Comparison of ENCODE assay signal across 21 mouse cellular contexts in the genomic region with DNA sequence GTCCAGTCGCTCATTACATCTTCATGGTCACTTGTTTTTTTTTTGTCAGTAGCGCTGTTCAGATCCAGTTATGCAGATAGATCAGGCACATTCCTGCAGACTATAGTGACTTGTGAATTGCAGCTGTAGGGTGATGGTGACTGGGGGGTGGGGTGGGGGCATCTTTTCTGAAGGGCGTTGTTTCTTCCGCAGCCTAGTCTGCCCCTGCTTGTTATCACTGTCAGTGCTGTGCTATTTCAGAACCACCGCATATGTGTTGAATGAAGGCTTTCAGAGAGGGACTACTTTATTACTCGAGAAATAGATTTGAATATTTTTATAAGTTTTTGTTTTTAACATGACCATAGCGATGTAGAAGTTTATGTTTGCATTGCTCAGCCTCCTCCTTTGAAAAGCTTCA.
A peak's percentile ranks its signal among the peaks of the same experiment; 100 is the strongest.
DNase-seq lines count a peak whose midpoint lies in the region; ATAC-seq and TF ChIP-seq lines count a peak whose summit lies in the region.
"Had no signal": no experiment of that assay in that cellular context is flagged by ENCODE, and none has a peak within 500 bp of the region (broad histone marks: within the 10 kb centered on the region; RNA-seq: fewer than 3 reads in every experiment).

No protein-coding gene starts in this region.

- H3K36me3 ChIP-seq in forebrain, embryonic 14.5 days (ENCODE audit: control insufficient read depth, insufficient read depth, low read length) = no peaks in the 10 kb centered on the region
- no peaks in the 10 kb centered on the region for H3K36me3 ChIP-seq in forebrain, postnatal 0 days (ENCODE audit: insufficient read depth)
- H3K36me3 ChIP-seq in heart, embryonic 12.5 days = no peaks in the 10 kb centered on the region
- H3K36me3 ChIP-seq in heart, adult 2 months (ENCODE audit: control insufficient read depth, insufficient read depth, low read length) = peaks cover 18% of the 10 kb centered on the region
- H3K36me3 ChIP-seq in heart, embryonic 16.5 days (ENCODE audit: control insufficient read depth, insufficient read depth) = no peaks in the 10 kb centered on the region; the same call in 1 of the 2 replicates
- no peaks in the 10 kb centered on the region for H3K36me3 ChIP-seq in midbrain, embryonic 13.5 days
- no peaks in the 10 kb centered on the region for H3K36me3 ChIP-seq in midbrain, embryonic 11.5 days (ENCODE audit: control insufficient read depth, insufficient read depth, low read length)
- H3K36me3 ChIP-seq: forebrain, embryonic 15.5 days; hindbrain, embryonic 13.5 days had no signal

- no peaks in the 10 kb centered on the region for H3K9me3 ChIP-seq in forebrain, embryonic 14.5 days (replicated peaks; ENCODE audit: control insufficient read depth, low read length)
- H3K9me3 ChIP-seq in forebrain, postnatal 0 days (ENCODE audit: low read length) = no peaks in the 10 kb centered on the region
- no peaks in the 10 kb centered on the region for H3K9me3 ChIP-seq in heart, embryonic 12.5 days (replicated peaks)
- H3K9me3 ChIP-seq in heart, embryonic 16.5 days (replicated peaks; ENCODE audit: control insufficient read depth, low read length) = no peaks in the 10 kb centered on the region
- no peaks in the 10 kb centered on the region for H3K9me3 ChIP-seq in midbrain, embryonic 13.5 days
- H3K9me3 ChIP-seq in midbrain, embryonic 11.5 days (ENCODE audit: control insufficient read depth, low read length) = no peaks in the 10 kb centered on the region
- H3K9me3 ChIP-seq: embryonic facial prominence, embryonic 10.5 days; forebrain, embryonic 15.5 days; G1E; hindbrain, embryonic 13.5 days had no signal

- no peak for TF ChIP-seq CTCF in forebrain, postnatal 0 days (IDR thresholded peaks at IDR 0.05; ENCODE audit: low read depth)
- no peak for TF ChIP-seq CTCF in heart, adult 2 months (IDR thresholded peaks at IDR 0.05)

- H3K27ac ChIP-seq in forebrain, embryonic 14.5 days (ENCODE audit: low read depth, low read length) = 0 out of 2 replicates have a peak overlapping the region, but pooled peaks have one; percentile 14
- no peak overlapping the region for H3K27ac ChIP-seq in forebrain, postnatal 0 days (ENCODE audit: low read depth, low read length)
- H3K27ac ChIP-seq in heart, embryonic 12.5 days (ENCODE audit: poor library complexity, severe bottlenecking) = peak overlapping the region; percentile 77
- H3K27ac ChIP-seq in heart, adult 2 months = no peak overlapping the region
- H3K27ac ChIP-seq in heart, embryonic 16.5 days (ENCODE audit: low read length) = peak overlapping the region; percentile 87
- peak overlapping the region; percentile 15; the same call in 1 of the 2 replicates for H3K27ac ChIP-seq in midbrain, embryonic 13.5 days
- H3K27ac ChIP-seq in midbrain, embryonic 11.5 days (ENCODE audit: low read depth, low read length) = no peak overlapping the region
- H3K27ac ChIP-seq: embryonic facial prominence, embryonic 10.5 days; hindbrain, postnatal 0 days had no signal

- H3K79me2 ChIP-seq in heart, adult 2 months (replicated peaks; ENCODE audit: control insufficient read depth, insufficient read depth, low read length) = peaks cover 10% of the 10 kb centered on the region

- no peak overlapping the region for H3K4me3 ChIP-seq in forebrain, embryonic 14.5 days (ENCODE audit: low read depth, low read length)
- no peak overlapping the region for H3K4me3 ChIP-seq in forebrain, postnatal 0 days (ENCODE audit: low read depth, low read length)
- no peak overlapping the region for H3K4me3 ChIP-seq in heart, embryonic 12.5 days
- no peak overlapping the region for H3K4me3 ChIP-seq in heart, adult 2 months
- H3K4me3 ChIP-seq in heart, embryonic 16.5 days (ENCODE audit: low read length) = no peak overlapping the region
- no peak overlapping the region for H3K4me3 ChIP-seq in midbrain, embryonic 13.5 days (replicated peaks)
- H3K4me3 ChIP-seq in midbrain, embryonic 11.5 days (ENCODE audit: low read depth, low read length) = no peak overlapping the region
- H3K4me3 ChIP-seq: embryonic facial prominence, embryonic 10.5 days; forebrain, embryonic 15.5 days; hindbrain, embryonic 13.5 days had no signal

- ATAC-seq in forebrain, embryonic 14.5 days = no peak
- ATAC-seq in forebrain, postnatal 0 days = no peak
- ATAC-seq in heart, embryonic 12.5 days (ENCODE audit: insufficient number of reproducible peaks, low FRiP score) = no peak
- peak; percentile 51 for ATAC-seq in heart, embryonic 16.5 days (replicated peaks; ENCODE audit: extremely low read depth, insufficient read depth, low FRiP score)
- ATAC-seq in midbrain, embryonic 13.5 days = no peak
- ATAC-seq in midbrain, embryonic 11.5 days (ENCODE audit: low FRiP score) = no peak
- ATAC-seq: CD4-positive, CD25-positive, alpha-beta regulatory T cell, adult 4 months; hindbrain, postnatal 0 days had no signal

- no peak for TF ChIP-seq EP300 in heart, adult 2 months (IDR thresholded peaks at IDR 0.05; ENCODE audit: insufficient read depth, low read depth, low read length)

- peaks cover 36% of the 10 kb centered on the region for H3K4me1 ChIP-seq in forebrain, embryonic 14.5 days (ENCODE audit: control insufficient read depth, insufficient read depth, low read length)
- no peaks in the 10 kb centered on the region for H3K4me1 ChIP-seq in forebrain, postnatal 0 days (ENCODE audit: insufficient read depth)
- peaks cover 75% of the 10 kb centered on the region for H3K4me1 ChIP-seq in heart, embryonic 12.5 days (replicated peaks)
- peaks cover 18% of the 10 kb centered on the region for H3K4me1 ChIP-seq in heart, adult 2 months (ENCODE audit: control insufficient read depth, insufficient read depth, low read length)
- peaks cover 57% of the 10 kb centered on the region for H3K4me1 ChIP-seq in heart, embryonic 16.5 days (ENCODE audit: control insufficient read depth, insufficient read depth, low read length)
- H3K4me1 ChIP-seq in midbrain, embryonic 13.5 days (replicated peaks) = peaks cover 76% of the 10 kb centered on the region
- peaks cover 13% of the 10 kb centered on the region; the same call in 1 of the 2 replicates for H3K4me1 ChIP-seq in midbrain, embryonic 11.5 days (ENCODE audit: control insufficient read depth, insufficient read depth, low read length)

- no peak for DNase-seq in forebrain, embryonic 14.5 days (ENCODE audit: low spot score)
- no peak for DNase-seq in forebrain, postnatal 0 days
- no peak for DNase-seq in heart, adult 2 months
- DNase-seq in heart, adult 9 months (ENCODE audit: low spot score in 2 of 2) = no peak
- DNase-seq in midbrain, embryonic 11.5 days (ENCODE audit: low spot score, missing footprints) = no peak
- DNase-seq: adrenal gland, adult 8-10 months; adrenal gland, postnatal 36 days; B cell, adult 2 months; cerebellum, adult 2 months; cerebellum, postnatal 10 days; gastrocnemius, postnatal 14 days; kidney, adult 11 months had no signal

- no peak for TF ChIP-seq POLR2A in heart, adult 2 months (IDR thresholded peaks at IDR 0.05; ENCODE audit: insufficient read depth, low read depth, low read length)

- intact Hi-C loops in heart, adult 2 months (cut with DNase I) = no loop called here

- WGBS in forebrain, embryonic 14.5 days = 83% methylated on average over 7 of the region's 7 CpGs
- 77% methylated on average over 7 of the region's 7 CpGs for WGBS in forebrain, postnatal 0 days
- 32% methylated on average over 7 of the region's 7 CpGs for WGBS in heart, embryonic 12.5 days
- WGBS in heart, adult 2 months = 43% methylated on average over 7 of the region's 7 CpGs
- 35% methylated on average over 7 of the region's 7 CpGs for WGBS in heart, embryonic 16.5 days
- 88% methylated on average over 7 of the region's 7 CpGs for WGBS in midbrain, embryonic 13.5 days
- WGBS in midbrain, embryonic 11.5 days = 92% methylated on average over 7 of the region's 7 CpGs

- H3K27me3 ChIP-seq in forebrain, embryonic 14.5 days (replicated peaks; ENCODE audit: control insufficient read depth, insufficient read depth, low read length) = no peaks in the 10 kb centered on the region
- H3K27me3 ChIP-seq in forebrain, postnatal 0 days (ENCODE audit: insufficient read depth, low read length) = no peaks in the 10 kb centered on the region
- no peaks in the 10 kb centered on the region for H3K27me3 ChIP-seq in heart, embryonic 12.5 days (replicated peaks)
- H3K27me3 ChIP-seq in heart, adult 2 months (ENCODE audit: control insufficient read depth, insufficient read depth, low read length) = no peaks in the 10 kb centered on the region
- no peaks in the 10 kb centered on the region for H3K27me3 ChIP-seq in heart, embryonic 16.5 days (ENCODE audit: control insufficient read depth, insufficient read depth, low read length)
- no peaks in the 10 kb centered on the region for H3K27me3 ChIP-seq in midbrain, embryonic 13.5 days
- H3K27me3 ChIP-seq in midbrain, embryonic 11.5 days (ENCODE audit: control insufficient read depth, insufficient read depth, low read length) = no peaks in the 10 kb centered on the region
- H3K27me3 ChIP-seq: forebrain, embryonic 15.5 days; hindbrain, embryonic 13.5 days had no signal

- no peak overlapping the region for H3K4me2 ChIP-seq in forebrain, embryonic 14.5 days (ENCODE audit: low read length)
- H3K4me2 ChIP-seq in forebrain, postnatal 0 days (ENCODE audit: low read depth) = no peak overlapping the region
- H3K4me2 ChIP-seq in heart, embryonic 12.5 days = peak overlapping the region; percentile 31
- peak overlapping the region; percentile 27 for H3K4me2 ChIP-seq in heart, embryonic 16.5 days (ENCODE audit: low read depth, low read length)
- H3K4me2 ChIP-seq in midbrain, embryonic 13.5 days (replicated peaks) = no peak overlapping the region
- no peak overlapping the region for H3K4me2 ChIP-seq in midbrain, embryonic 11.5 days
- H3K4me2 ChIP-seq: forebrain, embryonic 15.5 days; hindbrain, embryonic 13.5 days had no signal

- no peak overlapping the region for H3K9ac ChIP-seq in forebrain, embryonic 14.5 days (ENCODE audit: low read length)
- H3K9ac ChIP-seq in forebrain, postnatal 0 days = no peak overlapping the region
- H3K9ac ChIP-seq in heart, embryonic 12.5 days = no peak overlapping the region
- H3K9ac ChIP-seq in heart, adult 2 months (ENCODE audit: low read depth, low read length) = no peak overlapping the region
- H3K9ac ChIP-seq in heart, embryonic 16.5 days (ENCODE audit: low read length) = no peak overlapping the region
- no peak overlapping the region for H3K9ac ChIP-seq in midbrain, embryonic 13.5 days (replicated peaks)
- no peak overlapping the region for H3K9ac ChIP-seq in midbrain, embryonic 11.5 days (ENCODE audit: low read length)
- H3K9ac ChIP-seq: forebrain, embryonic 15.5 days; hindbrain, embryonic 13.5 days had no signal

Comparison
In these comparisons a context has a peak if more than half of its experiments do, and no peak if none do; other contexts are left out.
1. H3K27ac ChIP-seq: peak in forebrain, embryonic 14.5 days (single experiment), heart, embryonic 12.5 days (single experiment), heart, embryonic 16.5 days (single experiment) and midbrain, embryonic 13.5 days (single experiment); none in forebrain, postnatal 0 days (single experiment), heart, adult 2 months (single experiment) and midbrain, embryonic 11.5 days (single experiment).
2. H3K4me2 ChIP-seq: peak in heart, embryonic 12.5 days (single experiment) and heart, embryonic 16.5 days (single experiment); none in forebrain, embryonic 14.5 days (single experiment), forebrain, postnatal 0 days (single experiment), midbrain, embryonic 13.5 days (single experiment) and midbrain, embryonic 11.5 days (single experiment).